Mouse (Mus musculus) stomach, embryonic 16.5 days (tissue): ENCODE results near the gene Gpd2. TPM values are rescaled to one million over a fixed set of nuclear protein-coding genes. Genes with fewer than 3 reads are reported as not detected.

ENCODE experiments used
- ATAC-seq: fragments of 200-750 bp; cut with Nextera tagmentation; 2 replicates; pipeline ENCODE4 v1.8.0; 2017; ENCODE audit warnings: moderate number of reproducible peaks, moderate TSS enrichment; ENCODE audit not compliant: insufficient read depth, low FRiP score
- H3K27ac ChIP-seq: fragments of 300-500 bp; sonication (generic); 2 replicates; pipeline ENCODE4 v1.5.1; 2014; ENCODE audit warnings: low read length
- H3K27me3 ChIP-seq: fragments of 300-500 bp; sonication (generic); 2 replicates; pipeline ENCODE4 v1.6.1; 2014; ENCODE audit warnings: low read length, control low read depth, mixed read lengths; ENCODE audit not compliant: control insufficient read depth, insufficient read depth
- H3K36me3 ChIP-seq: fragments of 300-500 bp; sonication (generic); 2 replicates; pipeline ENCODE4 v1.6.1; 2014; ENCODE audit warnings: low read length; ENCODE audit not compliant: control insufficient read depth, insufficient read depth
- H3K4me1 ChIP-seq: fragments of 300-500 bp; sonication (generic); 2 replicates; pipeline ENCODE4 v1.6.1; 2014; ENCODE audit warnings: low read length, control low read depth, mixed read lengths; ENCODE audit not compliant: control insufficient read depth, insufficient read depth
- H3K4me2 ChIP-seq: fragments of 300-500 bp; sonication (generic); 2 replicates; pipeline ENCODE4 v1.6.1; 2014; ENCODE audit warnings: low read depth, low read length, mixed read lengths
- H3K4me3 ChIP-seq: fragments of 300-500 bp; sonication (generic); replicated peaks from 2 replicates; pipeline ENCODE4 v1.5.1; 2014; ENCODE audit warnings: mild to moderate bottlenecking, low read length
- H3K9ac ChIP-seq: fragments of 300-500 bp; sonication (generic); 2 replicates; pipeline ENCODE4 v1.6.1; 2014; ENCODE audit warnings: low read length
- H3K9me3 ChIP-seq: fragments of 300-500 bp; sonication (generic); replicated peaks from 2 replicates; pipeline ENCODE4 v1.6.1; 2016; ENCODE audit warnings: low read length, control low read depth; ENCODE audit not compliant: control insufficient read depth
- WGBS: fragments of 180-500 bp; shearing (Covaris S2); extraction: QIAGEN DNeasy Blood & Tissue Kit; methylation state at CpG from one replicate; pipeline ENCODE4 v1.1.7; 2014; 5-methylcytosine and 5-hydroxymethylcytosine counted together
- polyA plus RNA-seq: library from polyadenylated mRNA; unstranded; fragments of >200 nt; fragmentation: Nextera tagmentation; extraction: Ambion mirVana; gene quantifications from 2 replicates; pipeline ENCODE4 v1.2.1, GENCODE M21; 2015

Gpd2 gene
- polyA plus RNA-seq, 1 experiment from 2014 or later, result 36.5 TPM

DNA sequence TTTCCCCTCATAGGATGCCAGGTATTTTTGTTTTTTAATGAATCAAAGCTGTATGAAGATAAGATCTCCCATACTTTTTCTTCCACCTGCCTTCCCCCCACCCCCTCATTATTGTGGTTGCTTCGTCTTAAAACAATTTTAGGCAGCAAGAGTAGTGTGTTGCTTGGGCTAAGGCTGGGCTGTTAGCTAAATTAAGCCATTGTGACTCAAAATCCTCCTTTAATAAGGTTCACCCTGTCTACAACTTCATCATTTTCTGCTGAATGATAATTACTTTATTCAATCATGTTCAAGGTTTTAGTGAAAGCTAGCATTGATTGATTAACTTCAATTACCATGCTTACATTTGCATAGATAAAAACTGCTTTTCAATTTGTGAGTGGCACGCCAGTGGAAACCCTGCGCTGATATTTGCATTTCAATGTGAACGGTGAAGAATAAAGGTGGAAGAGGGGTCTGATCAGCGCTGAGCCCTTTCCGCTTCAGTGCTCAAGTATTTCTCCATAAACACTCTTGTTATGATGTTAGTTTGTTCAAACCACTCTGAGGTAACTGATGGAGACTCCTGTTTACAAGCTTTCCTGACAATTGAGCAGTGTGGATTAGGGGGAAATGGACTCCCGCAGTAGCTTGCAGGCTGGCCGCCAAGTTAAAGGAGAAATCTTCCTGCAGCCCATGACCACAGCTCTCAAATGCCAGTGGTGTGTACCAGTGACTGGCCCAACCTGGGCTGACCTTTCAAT lies 140.9 kb downstream of the Gpd2 start:
- no peak overlapping the region for H3K4me3 ChIP-seq
- H3K27me3 ChIP-seq, result no peaks in the 10 kb centered on the region
- no peak for ATAC-seq
- no peaks in the 10 kb centered on the region for H3K9me3 ChIP-seq
- H3K27ac ChIP-seq, result no peak overlapping the region
- no peak overlapping the region for H3K4me2 ChIP-seq
- no peak overlapping the region for H3K9ac ChIP-seq
- no peaks in the 10 kb centered on the region for H3K4me1 ChIP-seq
- 41% methylated on average over 8 of the region's 8 CpGs for WGBS
- no peaks in the 10 kb centered on the region for H3K36me3 ChIP-seq

DNA sequence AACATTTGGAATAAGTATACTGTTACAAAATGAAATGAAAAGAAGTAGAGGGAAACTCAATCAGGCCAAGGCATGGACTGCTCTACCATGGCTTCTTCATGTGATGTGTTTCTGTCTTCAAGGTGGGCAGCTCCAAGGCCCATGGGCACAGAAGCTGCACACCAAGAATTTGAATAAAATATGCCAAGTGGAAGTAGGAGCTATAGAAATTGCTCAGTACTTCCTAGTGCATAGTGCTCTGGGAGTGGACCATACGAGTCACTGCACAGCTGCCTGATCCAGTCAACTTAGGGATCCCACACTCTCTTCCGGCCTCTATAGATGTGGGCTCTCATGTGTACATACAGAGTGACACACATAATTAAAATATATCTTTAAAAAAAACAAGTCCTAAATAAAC lies 147.2 kb downstream of the Gpd2 start:
- no peak overlapping the region for H3K4me2 ChIP-seq
- ATAC-seq, result no peak
- no peaks in the 10 kb centered on the region for H3K9me3 ChIP-seq
- H3K27ac ChIP-seq, result no peak overlapping the region
- H3K4me1 ChIP-seq, result no peaks in the 10 kb centered on the region
- no peak overlapping the region for H3K4me3 ChIP-seq
- no peaks in the 10 kb centered on the region for H3K27me3 ChIP-seq
- no peak overlapping the region for H3K9ac ChIP-seq
- 88% methylated on average over 2 of the region's 2 CpGs for WGBS
- H3K36me3 ChIP-seq, result no peaks in the 10 kb centered on the region

DNA sequence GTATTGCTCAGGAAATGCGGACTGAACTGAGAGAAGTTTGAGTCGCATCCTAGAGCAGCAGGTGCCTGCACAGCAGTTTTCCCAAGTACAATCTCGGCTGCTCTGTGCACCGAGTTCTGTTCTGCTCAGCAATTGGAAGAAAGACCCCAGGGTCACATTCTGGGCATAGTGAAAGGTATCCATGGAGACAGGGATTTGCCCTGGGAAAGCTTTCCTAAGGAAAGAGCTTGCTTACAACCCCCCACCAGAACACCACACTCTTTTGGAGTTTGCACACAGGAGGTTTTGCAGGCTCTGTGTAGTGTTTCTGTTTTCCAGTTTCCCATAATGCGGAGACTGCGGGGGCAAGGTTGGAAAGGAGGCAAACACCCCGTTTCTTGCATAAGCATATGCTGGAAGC lies 150.4 kb downstream of the Gpd2 start:
- H3K4me2 ChIP-seq, result no peak overlapping the region
- no peak overlapping the region for H3K4me3 ChIP-seq
- no peak overlapping the region for H3K9ac ChIP-seq
- WGBS, result 52% methylated on average over 7 of the region's 7 CpGs
- ATAC-seq, result no peak
- no peaks in the 10 kb centered on the region for H3K9me3 ChIP-seq
- no peak overlapping the region for H3K27ac ChIP-seq
- H3K36me3 ChIP-seq, result no peaks in the 10 kb centered on the region
- H3K4me1 ChIP-seq, result no peaks in the 10 kb centered on the region
- no peaks in the 10 kb centered on the region for H3K27me3 ChIP-seq

DNA sequence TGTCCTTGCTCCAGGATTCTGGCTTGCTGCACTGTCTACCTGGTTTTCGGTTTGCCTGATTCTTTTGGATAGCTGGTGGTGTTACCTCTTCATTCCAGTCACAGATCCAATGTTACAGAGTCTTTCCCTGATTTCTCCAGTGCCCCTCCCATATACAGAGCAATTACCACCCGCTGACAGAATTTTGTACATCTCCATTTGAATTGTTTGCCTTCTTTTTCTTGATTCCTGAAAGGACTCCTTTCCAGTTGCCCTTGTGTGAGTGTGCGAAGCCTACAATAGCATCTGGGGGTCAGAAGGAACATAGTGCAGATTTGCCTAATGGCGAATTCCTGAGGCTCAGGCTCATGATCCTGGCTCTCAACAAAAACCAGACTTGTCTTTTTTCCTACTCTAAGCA lies 157.6 kb downstream of the Gpd2 start:
- no peak for ATAC-seq
- Histone ChIP-seq H3K4me1 (no peaks in the 10 kb centered on the region), H3K9ac (no peak overlapping the region), H3K36me3 (no peaks in the 10 kb centered on the region), H3K4me2 (no peak overlapping the region), H3K9me3 (no peaks in the 10 kb centered on the region), H3K27me3 (no peaks in the 10 kb centered on the region), H3K27ac (no peak overlapping the region), H3K4me3 (no peak overlapping the region)
- WGBS, result 83% methylated on average over 4 of the region's 4 CpGs

DNA sequence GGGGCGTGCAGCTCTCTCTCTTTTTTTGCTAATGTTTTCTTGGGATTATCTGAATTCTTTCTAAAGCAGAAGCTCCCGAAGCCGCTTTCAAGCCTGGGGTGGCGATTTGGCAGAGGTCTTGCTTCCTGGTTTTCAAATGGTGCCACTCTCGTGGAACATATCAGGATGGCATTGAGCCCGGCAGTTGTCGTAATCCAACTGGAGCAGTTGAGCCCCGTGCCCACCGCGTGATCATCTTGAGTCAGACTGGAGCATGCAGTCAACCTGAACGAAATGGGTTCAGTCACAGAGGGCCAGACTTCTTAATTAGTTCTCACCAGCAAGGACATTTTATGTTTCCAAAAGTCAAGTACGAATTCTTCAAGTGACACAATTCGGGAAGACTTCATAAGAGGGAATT lies 158.6 kb downstream of the Gpd2 start:
- Histone ChIP-seq H3K4me3 (no peak overlapping the region), H3K27me3 (no peaks in the 10 kb centered on the region), H3K4me2 (no peak overlapping the region), H3K36me3 (no peaks in the 10 kb centered on the region), H3K9me3 (no peaks in the 10 kb centered on the region), H3K9ac (no peak overlapping the region), H3K4me1 (no peaks in the 10 kb centered on the region), H3K27ac (no peak overlapping the region)
- 93% methylated on average over 13 of the region's 13 CpGs for WGBS
- ATAC-seq, result no peak

DNA sequence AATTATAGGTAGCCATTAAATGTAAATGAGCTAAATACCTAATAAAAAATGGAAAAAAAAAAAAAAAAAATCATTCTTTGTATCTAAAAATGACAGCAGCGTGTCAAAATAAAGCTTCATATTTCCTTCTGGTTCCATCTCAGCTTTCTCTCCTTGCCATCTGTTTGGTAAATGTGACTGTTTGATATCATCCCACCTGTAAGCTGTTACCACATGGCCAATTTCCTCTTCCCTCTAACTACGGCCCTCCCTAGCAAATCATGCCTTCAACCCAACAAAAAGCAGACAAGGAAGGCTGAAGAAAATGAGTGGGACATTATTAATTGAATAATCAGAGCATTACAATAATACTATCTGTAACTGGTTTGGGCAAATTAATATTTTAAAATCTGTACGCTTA lies 160.3 kb downstream of the Gpd2 start:
- H3K27ac ChIP-seq, result no peak overlapping the region
- 86% methylated on average over 3 of the region's 3 CpGs for WGBS

DNA sequence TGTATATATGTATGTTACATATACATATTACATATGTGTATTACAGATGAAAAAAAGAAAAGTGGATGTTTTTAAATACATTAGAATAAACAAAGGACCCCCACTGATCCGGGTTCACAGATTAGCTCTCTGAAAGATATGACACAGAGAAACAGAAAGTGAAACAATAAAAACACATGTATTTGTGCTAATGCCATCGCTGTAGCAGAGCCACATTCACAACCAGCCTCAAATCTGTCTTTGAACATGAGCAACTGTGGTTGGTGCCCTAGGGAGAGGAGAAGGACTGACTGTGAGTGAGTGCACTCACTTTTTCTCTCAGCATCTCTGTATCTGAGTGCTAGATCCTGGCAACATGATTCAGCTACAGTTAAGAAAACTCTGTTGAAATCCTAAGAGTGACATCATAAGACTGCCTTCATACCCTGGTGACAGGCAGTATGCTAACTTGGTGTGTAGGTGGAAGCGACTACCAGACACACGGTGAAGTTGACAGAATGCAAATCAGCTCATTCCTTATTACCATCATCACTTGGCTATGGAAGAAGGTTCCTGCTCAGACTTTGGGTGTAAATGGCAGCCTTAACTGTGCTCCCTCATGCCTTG lies 170.1 kb downstream of the Gpd2 start:
- no peaks in the 10 kb centered on the region for H3K27me3 ChIP-seq
- H3K27ac ChIP-seq, result no peak overlapping the region
- H3K4me3 ChIP-seq, result no peak overlapping the region
- H3K4me1 ChIP-seq, result no peaks in the 10 kb centered on the region
- WGBS, result 75% methylated on average over 4 of the region's 4 CpGs
- no peaks in the 10 kb centered on the region for H3K36me3 ChIP-seq
- H3K9me3 ChIP-seq, result no peaks in the 10 kb centered on the region
- H3K4me2 ChIP-seq, result no peak overlapping the region
- H3K9ac ChIP-seq, result no peak overlapping the region
- no peak for ATAC-seq

More for the DNA sequence above, 160.3 kb downstream of the Gpd2 start:
- Histone ChIP-seq H3K4me1 (no peaks in the 10 kb centered on the region), H3K4me3 (no peak overlapping the region), H3K4me2 (no peak overlapping the region), H3K36me3 (no peaks in the 10 kb centered on the region), H3K27me3 (no peaks in the 10 kb centered on the region), H3K9ac (no peak overlapping the region), H3K9me3 (no peaks in the 10 kb centered on the region)
- ATAC-seq, result no peak

DNA sequence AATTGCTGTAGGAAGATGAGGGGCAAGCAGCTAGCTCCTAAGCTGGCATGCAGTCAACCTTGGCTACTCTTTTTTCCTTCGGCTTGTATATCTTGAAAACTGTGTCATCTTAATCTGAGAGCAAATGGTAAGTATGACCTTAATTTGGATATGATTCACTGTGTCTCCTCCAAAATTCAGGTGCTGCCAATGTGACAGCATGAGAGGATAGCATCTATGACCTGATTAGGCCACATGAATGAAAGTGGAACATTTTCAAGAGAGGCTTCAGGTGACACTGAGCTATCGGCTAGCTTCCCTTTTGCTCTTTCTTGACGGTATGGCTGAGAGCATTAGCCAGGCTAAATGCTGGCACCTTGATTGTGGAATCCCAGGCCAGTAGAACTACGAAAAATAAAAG lies 171.0 kb downstream of the Gpd2 start:
- Histone ChIP-seq H3K4me2 (no peak overlapping the region), H3K9ac (no peak overlapping the region), H3K27me3 (no peaks in the 10 kb centered on the region), H3K27ac (no peak overlapping the region), H3K4me3 (no peak overlapping the region), H3K9me3 (no peaks in the 10 kb centered on the region), H3K36me3 (no peaks in the 10 kb centered on the region), H3K4me1 (no peaks in the 10 kb centered on the region)
- WGBS, result 88% methylated on average over 4 of the region's 4 CpGs
- no peak for ATAC-seq

DNA sequence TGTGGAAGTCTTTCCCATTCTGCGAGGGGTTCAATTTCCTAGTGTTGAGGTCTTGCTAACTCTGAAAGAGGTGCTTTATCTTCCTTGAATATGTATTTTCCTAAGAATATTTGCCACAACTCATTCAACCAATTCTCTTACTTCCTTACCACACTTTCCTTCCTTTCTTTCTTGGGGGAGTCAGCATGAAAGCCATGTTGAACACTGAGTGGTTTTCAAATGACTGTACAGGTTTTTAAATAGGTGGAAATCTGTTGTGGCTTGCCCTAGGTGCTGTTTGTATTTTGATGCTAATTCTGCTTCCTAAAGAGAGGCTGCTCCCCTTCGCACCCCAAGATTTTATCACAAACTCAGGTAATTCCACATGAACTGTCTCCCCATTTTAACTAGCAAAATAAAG lies 174.1 kb downstream of the Gpd2 start:
- no peaks in the 10 kb centered on the region for H3K27me3 ChIP-seq
- no peaks in the 10 kb centered on the region for H3K36me3 ChIP-seq
- 82% methylated on average over 2 of the region's 2 CpGs for WGBS
- no peak overlapping the region for H3K4me2 ChIP-seq
- H3K9ac ChIP-seq, result no peak overlapping the region
- H3K9me3 ChIP-seq, result no peaks in the 10 kb centered on the region
- no peak overlapping the region for H3K27ac ChIP-seq
- H3K4me1 ChIP-seq, result no peaks in the 10 kb centered on the region
- H3K4me3 ChIP-seq, result no peak overlapping the region
- no peak for ATAC-seq
